Mouse (Mus musculus) lung, postnatal 0 days (tissue): ENCODE data around the gene Cfap100.

Experiments
- CTCF ChIP-seq: IDR thresholded peaks from 2 replicates; pipeline ENCODE4 v1.5.1; 2016; ENCODE audit warnings: antibody characterized with exemption, mild to moderate bottlenecking
- EP300 ChIP-seq: IDR thresholded peaks from 2 replicates; pipeline ENCODE4 v1.6.1; 2016; ENCODE audit warnings: antibody characterized with exemption, mild to moderate bottlenecking, control low read depth

DNA sequence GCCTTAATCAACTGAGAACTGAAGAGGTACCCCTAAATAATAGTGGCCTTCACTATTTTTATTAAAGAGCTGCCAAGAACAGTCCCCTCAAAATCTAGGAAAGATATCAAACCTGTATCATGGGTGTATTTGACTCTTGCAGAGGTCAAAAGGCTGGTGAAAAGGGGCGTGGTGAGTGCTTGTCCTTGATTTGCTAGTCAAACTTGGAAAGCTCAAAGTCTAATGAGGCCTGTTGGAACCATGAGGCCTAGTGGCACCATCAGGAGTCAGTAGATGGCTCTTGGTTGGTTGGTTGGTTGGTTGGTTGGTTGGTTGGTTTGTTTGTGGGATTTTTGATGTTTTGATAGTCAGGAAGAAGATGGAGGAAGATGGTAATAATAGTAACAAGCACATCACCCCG is 32.8 kb downstream of the Cfap100 start:
- TF ChIP-seq CTCF (no peak), EP300 (no peak)
